Mouse (Mus musculus) forebrain, embryonic 11.5 days (tissue): ENCODE data around the gene Slc25a35. TPM values are rescaled to one million over a fixed set of nuclear protein-coding genes. Genes with fewer than 3 reads are reported as not detected.
"Not testable (repeated sequence)": the region's sequence is repeated elsewhere in the genome, so short reads cannot be mapped to it uniquely, and the experiment has no call there.

Source experiments
- ATAC-seq: fragments of 200-750 bp; cut with Nextera tagmentation; replicated peaks from 2 replicates; pipeline ENCODE4 v1.8.0; 2017; ENCODE audit warnings: moderate TSS enrichment; ENCODE audit not compliant: low FRiP score
- DNase-seq: peaks from one replicate; pipeline ENCODE4 v3.0.0-alpha.2; 2017; ENCODE audit warnings: low spot score
- H3K27ac ChIP-seq: fragments of 300-500 bp; sonication (generic); 2 replicates; pipeline ENCODE4 v1.5.1; 2014; ENCODE audit warnings: low read depth, low read length
- H3K27me3 ChIP-seq: fragments of 300-500 bp; sonication (generic); 2 replicates; pipeline ENCODE4 v1.6.1; 2014; ENCODE audit warnings: mild to moderate bottlenecking, low read length, mixed read lengths; ENCODE audit not compliant: control insufficient read depth, insufficient read depth
- H3K36me3 ChIP-seq: fragments of 300-500 bp; sonication (generic); 2 replicates; pipeline ENCODE4 v1.6.1; 2014; ENCODE audit warnings: mild to moderate bottlenecking, low read length, moderate library complexity, mixed read lengths; ENCODE audit not compliant: control insufficient read depth, insufficient read depth
- H3K4me1 ChIP-seq: fragments of 300-500 bp; sonication (generic); replicated peaks from 2 replicates; pipeline ENCODE4 v1.6.1; 2014; ENCODE audit warnings: low read length, mixed read lengths; ENCODE audit not compliant: control insufficient read depth, insufficient read depth
- H3K4me2 ChIP-seq: fragments of 300-500 bp; sonication (generic); 2 replicates; pipeline ENCODE4 v1.6.1; 2014; ENCODE audit warnings: low read depth, mild to moderate bottlenecking, low read length, moderate library complexity, mixed read lengths; ENCODE audit not compliant: severe bottlenecking
- H3K4me3 ChIP-seq: fragments of 300-500 bp; sonication (generic); 2 replicates; pipeline ENCODE4 v1.5.1; 2014; ENCODE audit warnings: low read depth, low read length
- H3K9ac ChIP-seq: fragments of 300-500 bp; sonication (generic); 2 replicates; pipeline ENCODE4 v1.6.1; 2014; ENCODE audit warnings: low read length
- H3K9me3 ChIP-seq: fragments of 300-500 bp; sonication (generic); 2 replicates; pipeline ENCODE4 v1.6.1; 2016; ENCODE audit warnings: low read length, mixed read lengths; ENCODE audit not compliant: control insufficient read depth
- WGBS: fragments of 180-500 bp; shearing (Covaris S2); extraction: QIAGEN DNeasy Blood & Tissue Kit; methylation state at CpG from one replicate; pipeline ENCODE4 v1.1.7; 2014; 5-methylcytosine and 5-hydroxymethylcytosine counted together
- polyA plus RNA-seq: library from polyadenylated mRNA; unstranded; fragments of >200 nt; fragmentation: Nextera tagmentation; extraction: Ambion mirVana; gene quantifications from 2 replicates; pipeline ENCODE4 v1.2.1, GENCODE M21; 2014

Gene Slc25a35
- polyA plus RNA-seq, 1 experiment from 2014 or later = 2.4 TPM

GRCm38 (mm10) chr11:68982639-68983369 lies 14.9 kb downstream of the Slc25a35 start:
- H3K27me3 ChIP-seq = no peaks in the 10 kb centered on the region
- no peaks in the 10 kb centered on the region for H3K4me1 ChIP-seq
- no peak overlapping the region for H3K4me2 ChIP-seq
- no peaks in the 10 kb centered on the region; the same call in 1 of the 2 replicates for H3K36me3 ChIP-seq
- no peak overlapping the region for H3K4me3 ChIP-seq
- no peaks in the 10 kb centered on the region for H3K9me3 ChIP-seq
- H3K27ac ChIP-seq = no peak overlapping the region
- 31% methylated on average over 4 of the region's 4 CpGs for WGBS
- H3K9ac ChIP-seq = no peak overlapping the region
- DNase-seq (peak; percentile 84), ATAC-seq (no peak)

- H3K27ac ChIP-seq = no peak overlapping the region
- H3K4me3 ChIP-seq = no peak overlapping the region
- ATAC-seq (no peak), DNase-seq (no peak)
- no peaks in the 10 kb centered on the region for H3K9me3 ChIP-seq
- H3K36me3 ChIP-seq = peaks cover 11% of the 10 kb centered on the region
- no peak overlapping the region for H3K9ac ChIP-seq
- H3K4me2 ChIP-seq = no peak overlapping the region
- H3K4me1 ChIP-seq = no peaks in the 10 kb centered on the region
- 94% methylated on average over 11 of the region's 11 CpGs for WGBS
- no peaks in the 10 kb centered on the region for H3K27me3 ChIP-seq
Measured at GRCm38 (mm10) chr11:68987365-68987882, 19.5 kb downstream of the Slc25a35 start.

GRCm38 (mm10) chr11:68988341-68988740 lies 20.4 kb downstream of the Slc25a35 start:
- Histone ChIP-seq H3K9me3 (no peaks in the 10 kb centered on the region), H3K27ac (no peak overlapping the region), H3K4me2 (no peak overlapping the region), H3K36me3 (peaks cover 15% of the 10 kb centered on the region), H3K9ac (no peak overlapping the region), H3K4me3 (no peak overlapping the region), H3K27me3 (no peaks in the 10 kb centered on the region), H3K4me1 (no peaks in the 10 kb centered on the region)
- ATAC-seq (no peak), DNase-seq (no peak)
- 95% methylated on average over 17 of the region's 17 CpGs for WGBS

- no peaks in the 10 kb centered on the region for H3K4me1 ChIP-seq
- H3K9me3 ChIP-seq = no peaks in the 10 kb centered on the region
- WGBS = 89% methylated on average over 7 of the region's 7 CpGs
- H3K4me2 ChIP-seq = no peak overlapping the region
- H3K36me3 ChIP-seq = peaks cover 27% of the 10 kb centered on the region
- no peaks in the 10 kb centered on the region for H3K27me3 ChIP-seq
- ATAC-seq (no peak), DNase-seq (no peak)
- no peak overlapping the region for H3K9ac ChIP-seq
- H3K4me3 ChIP-seq = no peak overlapping the region
- no peak overlapping the region for H3K27ac ChIP-seq
Measured at GRCm38 (mm10) chr11:68993122-68993521, 25.2 kb downstream of the Slc25a35 start.

GRCm38 (mm10) chr11:68994377-68994776 lies 26.4 kb downstream of the Slc25a35 start:
- Histone ChIP-seq H3K4me3 (no peak overlapping the region), H3K4me1 (no peaks in the 10 kb centered on the region), H3K9me3 (no peaks in the 10 kb centered on the region), H3K36me3 (peaks cover 31% of the 10 kb centered on the region), H3K4me2 (no peak overlapping the region), H3K9ac (no peak overlapping the region), H3K27me3 (no peaks in the 10 kb centered on the region), H3K27ac (no peak overlapping the region)
- no peak for ATAC-seq
- 93% methylated on average over 3 of the region's 3 CpGs for WGBS
- DNase-seq = no peak

- DNase-seq = no peak
- ATAC-seq = no peak
- no peaks in the 10 kb centered on the region for H3K9me3 ChIP-seq
- no peak overlapping the region for H3K27ac ChIP-seq
- no peak overlapping the region for H3K4me2 ChIP-seq
- H3K27me3 ChIP-seq = no peaks in the 10 kb centered on the region
- H3K4me3 ChIP-seq = no peak overlapping the region
- peaks cover 34% of the 10 kb centered on the region for H3K36me3 ChIP-seq
- no peak overlapping the region for H3K9ac ChIP-seq
- WGBS = 94% methylated on average over 4 of the region's 4 CpGs
- no peaks in the 10 kb centered on the region for H3K4me1 ChIP-seq
Measured at GRCm38 (mm10) chr11:68997080-68997479, 29.1 kb downstream of the Slc25a35 start.

- peaks cover 17% of the 10 kb centered on the region; the same call in 1 of the 2 replicates for H3K36me3 ChIP-seq
Measured at GRCm38 (mm10) chr11:69002782-69003181, 34.9 kb downstream of the Slc25a35 start.

GRCm38 (mm10) chr11:69003592-69003991 lies 35.7 kb downstream of the Slc25a35 start:
- no peak for ATAC-seq

More at GRCm38 (mm10) chr11:69002782-69003181, 34.9 kb downstream of the Slc25a35 start:
- 94% methylated on average over 4 of the region's 4 CpGs for WGBS
- H3K9ac ChIP-seq, H3K4me1 ChIP-seq, H3K27ac ChIP-seq, DNase-seq, H3K27me3 ChIP-seq, ATAC-seq, H3K4me3 ChIP-seq, H3K4me2 ChIP-seq, H3K9me3 ChIP-seq: not testable (repeated sequence)

More at GRCm38 (mm10) chr11:69003592-69003991, 35.7 kb downstream of the Slc25a35 start:
- H3K27me3 ChIP-seq = no peaks in the 10 kb centered on the region
- no peak for DNase-seq
- H3K4me3 ChIP-seq = no peak overlapping the region
- peaks cover 4% of the 10 kb centered on the region; the same call in 1 of the 2 replicates for H3K4me1 ChIP-seq
- no peaks in the 10 kb centered on the region for H3K9me3 ChIP-seq
- H3K36me3 ChIP-seq = peaks cover 14% of the 10 kb centered on the region; the same call in 1 of the 2 replicates
- no peak overlapping the region for H3K4me2 ChIP-seq
- H3K27ac ChIP-seq = no peak overlapping the region
- WGBS = 64% methylated on average over 4 of the region's 4 CpGs
- no peak overlapping the region for H3K9ac ChIP-seq
